Mouse (Mus musculus) megakaryocyte, embryonic 14.5 days (primary cell): Measurements from ENCODE around the gene Fxn.

ENCODE experiments used
- FLI1 ChIP-seq: IDR thresholded peaks from 2 replicates; pipeline ENCODE4 v1.6.1; 2012; ENCODE audit warnings: low read length, inconsistent platforms, mixed read lengths
- GATA1 ChIP-seq: IDR thresholded peaks from 3 replicates; pipeline ENCODE4 v1.6.1; 2012; ENCODE audit warnings: mixed read lengths, low read length, inconsistent platforms, borderline replicate concordance

DNA sequence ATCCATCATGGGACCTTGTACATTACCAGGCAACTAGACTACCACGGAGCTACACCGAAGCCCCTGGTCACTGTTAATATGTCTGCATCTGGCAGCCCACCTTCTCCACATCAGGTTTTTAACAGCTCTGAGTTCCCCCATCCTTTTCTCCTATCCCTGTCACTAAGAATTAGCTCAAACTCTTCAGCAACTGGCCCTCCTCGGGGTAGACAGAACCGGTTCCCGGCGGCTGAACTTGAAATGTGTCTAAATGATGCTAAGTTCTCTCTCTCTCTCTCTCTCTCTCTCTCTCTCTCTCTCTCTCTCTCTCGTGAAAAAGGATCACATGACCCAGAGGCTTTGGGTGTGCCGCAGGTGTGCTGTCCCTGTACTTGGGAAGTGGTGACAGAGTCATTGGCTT lies 39.1 kb downstream of the Fxn start:
- TF ChIP-seq GATA1 (no peak), FLI1 (no peak)
